Mouse (Mus musculus): ENCODE results near the gene Mcm9.
"Not testable (repeated sequence)": the region's sequence is repeated elsewhere in the genome, so short reads cannot be mapped to it uniquely, and the experiment has no call there.

Gene Mcm9

GRCm38 (mm10) chr10:53630339-53630738, at the start of gene Mcm9:
Mcm9 (minus strand) TSS chr10:53630439.
- not testable (repeated sequence) for DNase-seq

GRCm38 (mm10) chr10:53661788-53662187, 31.5 kb upstream of the Mcm9 start:
- no peak for DNase-seq

GRCm38 (mm10) chr10:53654239-53654638, 24.0 kb upstream of the Mcm9 start:
- not testable (repeated sequence) for DNase-seq

DNA sequence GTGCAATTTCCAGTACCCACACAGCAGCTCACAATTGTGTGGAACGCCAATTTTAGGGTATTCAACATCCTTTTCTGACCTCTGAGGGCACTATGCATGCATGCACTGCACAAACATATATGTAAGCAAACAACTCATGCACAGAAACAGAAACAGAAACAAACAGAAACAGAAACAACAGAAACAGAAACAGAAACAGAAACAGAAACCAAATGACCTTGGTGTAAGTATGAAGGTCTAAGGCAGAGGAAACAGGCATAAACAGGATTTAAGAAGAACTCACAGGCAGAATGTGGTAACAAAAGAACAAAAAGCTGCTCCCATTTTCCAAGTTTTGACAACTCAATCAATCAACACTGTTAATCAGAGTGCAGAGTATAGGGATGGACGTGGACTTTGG, 20.4 kb upstream of the Mcm9 start:
- no peak for DNase-seq

- peak; percentile 19 for DNase-seq
Measured at GRCm38 (mm10) chr10:53641507-53641906, 11.3 kb upstream of the Mcm9 start.

DNA sequence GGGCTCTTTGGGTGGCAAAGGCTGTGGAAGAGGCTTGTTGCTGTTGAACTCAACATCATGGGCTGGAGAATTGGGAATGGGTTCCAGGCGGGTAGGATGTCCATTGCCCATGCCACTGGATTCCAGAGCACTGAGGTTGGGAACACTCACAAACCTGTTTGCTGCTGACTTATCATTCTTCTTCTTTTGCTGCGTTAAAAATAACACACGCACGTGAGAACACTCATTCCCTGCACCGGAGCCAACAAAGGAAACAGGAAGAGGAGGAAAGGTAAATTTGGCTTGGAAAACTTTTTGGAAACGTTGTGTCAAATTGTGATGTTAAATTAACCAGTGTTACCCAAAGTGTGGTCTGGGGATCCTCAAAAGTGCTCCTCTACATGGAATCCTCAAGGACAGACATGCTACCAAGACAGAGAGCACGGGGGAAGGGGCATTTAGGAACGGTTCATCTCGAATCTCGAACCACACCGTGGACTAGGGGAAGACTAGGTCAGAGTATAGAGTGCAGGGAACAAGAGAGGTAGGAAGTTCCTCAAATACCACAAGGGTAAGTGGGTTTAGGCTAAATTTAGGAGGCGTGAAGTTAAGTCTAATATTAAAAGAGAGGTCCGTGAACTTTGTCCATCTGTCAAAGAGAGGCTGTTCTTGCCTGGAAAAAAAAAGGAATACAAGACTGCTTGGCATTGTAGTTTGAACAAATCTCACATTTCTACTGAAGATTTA, 5.2 kb upstream of the Mcm9 start:
- no peak for DNase-seq

DNA sequence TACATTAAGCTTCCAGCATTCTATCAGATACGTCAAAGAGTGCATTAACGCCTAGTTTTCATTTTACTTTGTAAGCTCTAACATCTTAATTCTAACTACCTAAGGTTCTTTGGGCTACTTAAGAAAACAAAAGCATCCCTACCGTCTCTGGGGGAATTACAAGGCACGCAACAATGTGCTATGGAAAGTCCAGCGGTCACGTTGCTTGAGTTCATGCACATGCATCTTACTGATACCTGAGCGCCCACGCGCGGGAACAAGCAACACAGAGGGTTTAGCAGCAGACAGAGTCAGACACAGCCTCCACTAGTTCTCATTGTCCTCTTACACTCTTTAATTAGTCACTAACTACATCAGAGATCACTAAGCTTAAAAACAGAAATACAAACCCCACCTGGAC, 3.9 kb upstream of the Mcm9 start:
- no peak for DNase-seq

- peak; percentile 93 for DNase-seq
Measured at GRCm38 (mm10) chr10:53629918-53630250, 355 bp downstream of the Mcm9 start.

DNA sequence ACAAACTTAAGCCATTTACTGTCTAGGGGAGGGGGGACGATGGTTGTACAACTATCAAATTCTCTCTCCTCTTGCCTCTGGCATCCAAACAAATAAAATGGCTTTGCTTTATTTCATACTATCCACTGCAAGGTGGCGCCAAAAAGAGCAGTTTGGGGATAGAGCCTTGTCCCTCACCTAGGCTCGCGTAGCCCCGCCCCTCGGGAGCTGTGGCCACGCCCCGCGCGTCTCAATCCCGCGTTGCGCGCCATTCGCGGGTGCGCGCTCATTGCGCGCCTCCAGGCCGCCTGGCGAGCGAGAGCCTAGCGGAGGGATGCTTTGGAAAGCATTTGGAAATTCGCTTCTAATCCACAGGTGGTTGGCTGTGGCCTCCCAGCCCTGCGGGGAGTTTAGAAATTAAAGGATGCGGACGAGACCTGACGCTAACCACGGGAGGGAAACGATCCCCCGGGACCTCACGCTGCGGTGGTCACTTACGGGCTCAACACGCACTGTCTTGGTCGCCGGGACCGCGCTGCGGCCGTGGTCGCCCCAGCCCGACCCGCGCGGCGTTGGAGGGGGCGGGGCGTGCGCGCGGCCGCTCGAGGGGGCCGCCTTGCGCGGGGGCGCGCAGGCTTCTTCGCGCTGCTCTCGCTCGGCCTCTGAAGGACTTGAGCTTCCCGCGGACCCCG, 857 bp downstream of the Mcm9 start:
- peak; percentile 96 for DNase-seq

GRCm38 (mm10) chr10:53615850-53616616, 14.2 kb downstream of the Mcm9 start:
- no peak for DNase-seq

GRCm38 (mm10) chr10:53613955-53614354, 16.3 kb downstream of the Mcm9 start:
- no peak for DNase-seq

DNA sequence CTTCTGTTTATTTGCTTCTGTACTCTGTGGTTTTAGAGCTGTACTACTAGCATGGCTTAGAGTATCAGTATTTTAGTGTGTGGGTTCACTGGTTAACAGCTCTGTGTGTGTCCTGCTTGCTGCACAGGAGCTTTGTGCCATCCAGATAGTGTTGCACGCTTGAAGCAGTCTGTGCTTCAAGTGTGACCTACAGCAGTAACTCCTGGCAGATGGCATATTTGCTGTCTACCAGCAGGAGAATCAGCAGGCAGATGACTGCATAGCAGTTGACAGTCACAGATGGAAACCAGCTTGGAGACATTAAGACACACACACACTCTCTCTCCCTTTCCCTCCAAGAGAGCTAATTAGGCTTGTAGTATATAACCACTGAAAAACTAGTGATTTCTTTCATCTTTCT, 18.1 kb downstream of the Mcm9 start:
- DNase-seq, result no peak

DNA sequence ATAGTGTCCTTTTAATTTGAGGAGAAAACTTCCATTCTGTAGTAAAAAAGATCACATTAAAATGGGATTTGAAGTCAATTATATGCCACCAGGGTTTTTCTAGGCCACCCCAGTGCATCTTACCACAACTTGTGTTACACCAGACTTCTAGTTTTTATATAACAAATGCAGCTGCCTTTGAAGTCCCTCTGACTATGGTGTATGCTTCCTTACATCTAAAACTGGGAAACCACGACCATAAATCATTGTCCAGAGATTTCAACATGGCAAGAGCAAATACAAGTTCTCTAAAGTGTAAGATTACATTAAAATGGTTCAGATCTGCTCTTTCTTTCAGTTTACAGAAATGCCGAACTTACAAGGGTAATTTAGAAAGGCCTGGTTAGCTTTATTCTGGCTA, 22.0 kb downstream of the Mcm9 start:
- no peak for DNase-seq

- DNase-seq, result no peak
Measured at GRCm38 (mm10) chr10:53605328-53605727, 24.9 kb downstream of the Mcm9 start.

GRCm38 (mm10) chr10:53598821-53599220, 31.4 kb downstream of the Mcm9 start:
- no peak for DNase-seq

- peak; percentile 66 for DNase-seq
Measured at GRCm38 (mm10) chr10:53597121-53597881, 32.9 kb downstream of the Mcm9 start.

- peak; percentile 97 for DNase-seq
Measured at GRCm38 (mm10) chr10:53596677-53597120, 33.5 kb downstream of the Mcm9 start, which contains the start of gene Asf1a. Asf1a (plus strand) TSS chr10:53596757.

- DNase-seq, result peak; percentile 19
Measured at GRCm38 (mm10) chr10:53595744-53596676, 34.2 kb downstream of the Mcm9 start.

DNA sequence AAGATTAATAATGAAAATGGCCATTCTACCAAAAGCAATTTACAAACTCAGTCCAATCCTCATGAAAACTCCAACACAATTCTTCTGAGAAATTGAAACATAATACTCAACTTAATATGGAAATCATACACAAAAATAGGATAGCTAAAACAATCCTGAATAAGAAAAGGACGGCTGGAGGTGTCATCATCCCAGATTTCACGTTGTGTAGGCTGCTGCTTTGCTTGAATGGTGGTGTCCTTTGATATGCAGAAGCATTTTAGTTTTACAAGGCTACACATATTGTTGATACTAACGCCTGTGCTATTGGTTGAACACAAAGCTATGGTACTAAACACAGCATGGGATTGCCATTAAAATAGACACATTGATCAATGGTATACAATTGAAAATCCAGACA, 44.5 kb downstream of the Mcm9 start:
- no peak for DNase-seq

GRCm38 (mm10) chr10:53581087-53581486, 49.2 kb downstream of the Mcm9 start:
- no peak for DNase-seq

- DNase-seq, result no peak
Measured at GRCm38 (mm10) chr10:53580621-53581081, 49.6 kb downstream of the Mcm9 start.

DNA sequence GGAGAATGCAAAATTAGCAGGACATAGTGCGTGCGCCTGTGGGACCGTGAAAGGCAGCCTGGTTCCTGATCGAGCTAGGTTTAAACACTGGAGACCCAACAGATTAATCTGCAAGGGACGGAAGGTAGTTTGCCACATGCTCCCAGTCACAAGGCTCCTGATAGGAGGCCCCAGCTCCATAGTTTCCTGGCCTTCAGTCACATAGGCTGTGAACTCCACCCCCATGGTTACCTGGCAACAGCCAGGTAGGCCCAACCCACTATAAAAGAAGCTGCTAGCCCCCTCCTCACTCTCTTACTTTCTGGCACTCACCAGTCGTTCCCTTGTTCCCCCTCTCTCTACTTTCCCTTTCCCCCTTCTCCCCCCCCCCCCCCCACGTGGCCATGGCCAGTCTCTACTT, 50.1 kb downstream of the Mcm9 start:
- DNase-seq, result no peak

All from thymus, postnatal 25 days (tissue).